Mouse (Mus musculus) Muller cell, postnatal 12 days (primary cell): ENCODE measurements around the gene Gm28827.
"Not testable (repeated sequence)": the region's sequence is repeated elsewhere in the genome, so short reads cannot be mapped to it uniquely, and the experiment has no call there.

Experiments
- DNase-seq: peaks from one replicate; pipeline ENCODE4 v3.0.0-alpha.2; 2015; ENCODE audit errors: inconsistent ontology term

Gm28827 gene

GRCm38 (mm10) chrY:83030647-83031046, at the start of gene Gm28827:
Gene Gm28827 (plus strand): TSS chrY:83030947.
- not testable (repeated sequence) for DNase-seq
